Mouse (Mus musculus): ENCODE measurements around the gene Ccser1. TPM values are rescaled to one million over a fixed set of nuclear protein-coding genes. Genes with fewer than 3 reads are reported as not detected.

Ccser1 gene
- total RNA-seq, 2 experiments from 2014 or later: 0.78 to 0.84 TPM

DNA sequence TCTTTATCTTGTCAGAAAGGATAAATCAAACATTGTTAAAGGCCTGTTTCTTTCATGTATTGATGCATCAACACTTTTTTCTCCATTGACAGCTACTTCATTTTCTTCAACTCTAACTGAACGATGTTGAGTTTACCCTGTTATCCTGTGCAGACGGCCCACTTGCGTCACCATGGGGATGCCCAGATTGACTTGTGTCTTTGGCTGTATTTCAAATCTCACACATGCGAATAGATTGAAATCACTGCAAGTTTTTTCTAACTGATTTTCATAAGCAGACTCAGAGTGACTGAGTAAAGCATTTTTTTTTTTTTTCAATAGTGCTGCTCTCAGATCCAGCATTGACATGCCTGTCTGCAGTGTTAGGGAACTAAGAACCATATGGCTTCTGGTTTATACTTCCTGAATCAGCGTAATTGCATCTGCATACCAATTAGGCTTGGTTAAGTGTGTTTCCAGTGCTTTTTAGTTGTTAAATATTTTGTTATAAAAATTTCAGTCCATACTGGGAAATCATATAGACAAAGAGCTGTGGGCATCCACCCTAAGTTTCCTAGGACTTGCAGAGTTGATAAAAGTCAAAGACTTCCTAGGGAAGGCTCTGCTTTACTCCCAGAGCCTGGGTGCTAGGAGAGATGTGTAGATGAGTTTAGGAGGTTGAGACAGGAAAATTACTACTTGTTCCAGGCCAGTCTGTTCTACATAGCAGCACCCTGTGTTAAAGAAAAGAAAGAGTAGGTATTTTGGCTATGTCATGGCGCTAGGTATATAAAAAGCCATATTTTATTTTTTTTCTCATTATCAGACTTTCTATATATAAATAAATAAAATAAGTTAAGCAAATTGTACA lies 116.3 kb downstream of the Ccser1 start:
- DNase-seq (ENCODE audit: low spot score): no peak

DNA sequence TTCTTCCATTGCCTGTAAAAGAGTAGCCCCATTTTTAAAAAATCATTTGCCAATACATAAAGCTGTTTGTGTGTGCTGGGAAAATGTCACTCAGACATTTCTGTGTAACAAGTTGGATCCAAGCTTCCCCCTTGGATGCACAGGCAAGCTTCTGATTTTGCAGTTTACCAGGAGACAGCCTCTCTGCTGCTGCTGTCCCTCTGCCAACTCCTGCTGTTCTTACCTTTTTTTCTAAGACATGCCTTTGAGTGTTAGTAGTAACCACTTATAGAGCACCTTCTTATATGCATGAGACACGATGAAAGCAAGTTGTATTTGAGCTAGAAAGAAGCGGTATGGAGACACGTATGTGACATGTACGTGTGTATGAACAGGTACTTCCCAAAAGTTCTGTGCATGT lies 120.3 kb downstream of the Ccser1 start:
- no peak for DNase-seq (ENCODE audit: low spot score)

DNA sequence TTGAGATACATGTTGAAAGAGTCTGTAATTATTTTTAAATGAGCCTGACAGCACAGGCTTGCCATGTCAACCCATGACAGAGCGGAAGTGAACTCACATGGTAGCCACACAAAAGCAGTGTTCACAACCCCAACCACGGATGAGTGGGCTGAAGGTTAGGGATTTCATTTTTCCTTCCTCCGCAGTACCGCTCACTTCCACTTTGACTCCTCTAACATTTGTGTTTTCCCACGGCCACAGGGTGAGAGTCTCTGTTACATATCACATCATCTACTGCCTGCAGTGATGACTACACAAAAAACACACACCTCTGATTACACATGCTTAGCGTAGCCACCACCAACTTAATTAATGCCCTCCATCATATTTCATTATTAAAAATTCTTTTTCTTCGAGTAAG lies 120.9 kb downstream of the Ccser1 start:
- no peak for DNase-seq (ENCODE audit: low spot score)

DNA sequence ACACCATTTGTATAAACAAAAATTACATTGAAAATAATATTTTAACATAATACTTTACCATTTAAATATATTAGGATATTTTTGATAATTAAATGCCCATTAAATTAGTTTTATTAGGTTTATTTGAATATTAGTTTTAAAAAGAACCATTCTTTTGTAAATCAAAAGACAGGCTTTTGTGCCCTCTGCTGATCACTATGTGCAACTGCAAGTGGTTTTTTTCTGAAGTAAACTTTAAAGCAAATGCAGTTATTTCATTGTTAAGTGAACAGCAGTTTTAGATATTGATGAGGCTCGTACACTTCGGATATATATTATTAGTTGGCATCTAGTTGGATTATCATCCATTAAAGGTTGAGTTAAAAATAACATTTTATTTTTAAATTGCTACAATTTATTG lies 121.5 kb downstream of the Ccser1 start:
- no peak for DNase-seq (ENCODE audit: low spot score)

DNA sequence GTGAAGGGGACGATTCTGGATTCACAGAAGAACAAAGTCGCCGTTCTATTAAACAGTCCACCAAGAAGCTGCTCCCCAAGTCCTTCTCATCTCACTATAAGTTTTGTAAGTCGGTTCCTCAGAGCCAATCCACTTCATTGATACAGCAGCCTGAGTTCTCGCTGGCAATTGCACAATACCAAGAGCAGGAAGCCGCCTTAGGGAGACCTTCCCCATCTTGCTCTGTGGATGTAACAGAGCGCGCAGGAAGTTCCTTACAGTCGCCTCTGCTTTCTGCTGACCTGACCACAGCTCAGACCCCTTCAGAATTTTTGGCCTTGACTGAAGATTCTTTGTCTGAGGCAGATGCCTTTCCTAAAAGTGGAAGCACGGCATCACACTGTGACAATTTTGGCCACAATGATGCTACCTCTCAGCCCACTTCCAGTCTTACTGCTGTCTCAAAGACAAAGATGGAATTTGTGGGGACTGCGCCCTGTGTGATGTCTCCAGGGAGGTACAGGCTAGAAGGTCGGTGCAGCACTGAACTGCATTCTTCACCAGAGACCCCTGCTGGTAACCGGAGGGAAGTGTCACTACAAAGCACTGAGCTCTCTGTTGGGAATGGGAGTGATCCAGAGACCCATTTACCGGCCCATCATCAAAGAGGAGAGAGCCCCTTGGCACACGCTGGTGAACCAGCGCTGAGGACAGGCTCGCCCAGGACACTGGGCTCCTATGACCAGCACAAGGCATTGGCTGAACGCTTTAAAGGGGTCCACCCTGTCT lies 131.4 kb downstream of the Ccser1 start:
- DNase-seq (ENCODE audit: low spot score): no peak

DNA sequence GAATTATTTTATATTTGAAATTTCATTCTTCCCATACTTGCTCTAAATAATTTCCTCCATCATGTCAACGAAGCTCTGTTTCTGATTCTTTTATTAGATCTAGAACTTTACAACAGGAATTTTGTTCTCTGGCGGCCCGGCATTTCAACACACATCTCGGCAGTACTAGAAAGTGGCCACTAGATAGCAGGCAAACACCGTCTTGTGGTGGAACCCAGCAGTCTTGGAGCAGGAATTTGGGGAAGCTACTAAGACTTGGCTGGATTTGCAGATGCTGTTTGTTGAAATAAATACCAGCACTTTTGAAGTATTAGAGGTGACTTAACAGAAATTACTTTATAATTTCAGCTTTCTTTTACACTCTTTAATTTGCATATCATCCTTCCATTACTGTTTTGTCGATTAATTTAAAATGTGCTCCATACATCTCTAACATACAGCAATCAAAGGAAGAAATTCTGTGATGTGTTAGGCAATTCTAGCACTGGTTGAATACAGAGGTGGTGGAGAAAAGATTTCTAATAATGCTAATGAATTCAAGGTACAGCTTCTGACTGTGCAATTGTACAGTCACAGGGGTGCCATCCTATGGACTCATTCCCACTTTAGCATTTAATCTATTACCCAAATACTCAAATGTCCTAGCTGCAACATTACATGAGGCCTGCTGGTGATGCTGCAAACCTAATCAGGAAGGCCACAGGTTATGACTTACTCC lies 135.9 kb downstream of the Ccser1 start:
- DNase-seq (ENCODE audit: low spot score): peak; percentile 4

DNA sequence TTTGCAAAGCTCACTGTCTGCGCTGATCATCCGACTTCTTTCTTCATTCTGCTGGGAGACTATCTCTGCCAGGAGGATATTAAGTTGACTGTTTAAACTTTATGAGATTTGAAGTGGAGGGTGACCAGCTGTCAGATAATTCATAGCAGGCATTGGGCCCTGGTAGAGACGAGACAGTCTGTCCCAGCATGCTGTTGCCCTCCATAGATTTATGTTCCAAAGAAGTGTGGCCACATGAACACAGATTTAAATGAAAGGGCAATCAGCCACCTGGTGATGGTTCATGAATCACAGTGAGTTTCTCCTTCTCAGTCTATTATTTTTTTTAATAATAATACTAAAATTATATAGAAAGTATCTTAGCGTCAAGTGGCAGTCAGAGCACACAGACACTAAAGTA lies 140.7 kb downstream of the Ccser1 start:
- no peak for DNase-seq (ENCODE audit: low spot score)

DNA sequence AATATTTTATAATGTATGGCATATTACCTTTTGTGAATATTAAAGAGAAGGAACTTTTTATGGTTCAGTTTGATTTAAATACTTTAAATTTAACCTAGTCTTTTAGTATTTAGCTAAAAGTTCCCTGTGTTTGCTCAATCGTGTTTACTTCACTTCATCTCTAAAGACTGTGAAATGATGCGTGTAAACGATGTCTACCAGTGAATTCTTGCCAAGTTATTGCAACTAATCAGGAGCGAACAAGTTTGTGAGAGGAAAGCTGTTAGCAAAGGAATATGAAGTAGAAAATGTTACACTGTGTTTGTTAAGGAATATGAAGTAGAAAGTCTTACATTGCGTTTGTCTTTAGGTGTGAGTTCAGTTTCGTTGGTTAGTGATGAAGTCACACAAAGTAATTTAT lies 142.2 kb downstream of the Ccser1 start:
- DNase-seq (ENCODE audit: low spot score): no peak

DNA sequence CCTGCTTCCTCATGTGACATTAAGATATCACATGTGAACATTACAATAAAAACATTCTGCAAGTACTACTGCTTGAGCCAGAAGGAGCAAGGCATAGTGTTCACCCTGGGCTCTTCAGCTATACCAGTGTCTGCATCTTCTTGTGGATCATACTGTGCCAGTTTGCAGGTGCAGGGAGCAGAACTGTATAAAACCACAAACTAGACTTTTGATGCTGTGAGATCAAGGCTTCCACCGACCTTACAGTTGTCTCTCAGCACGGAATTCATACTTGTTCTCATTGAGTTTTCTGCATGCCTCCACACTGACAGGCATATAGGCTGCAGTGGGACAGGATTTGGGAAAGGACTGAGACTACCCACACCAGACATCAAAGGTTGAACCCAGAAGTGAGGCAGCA lies 146.0 kb downstream of the Ccser1 start:
- no peak for DNase-seq (ENCODE audit: low spot score)

DNA sequence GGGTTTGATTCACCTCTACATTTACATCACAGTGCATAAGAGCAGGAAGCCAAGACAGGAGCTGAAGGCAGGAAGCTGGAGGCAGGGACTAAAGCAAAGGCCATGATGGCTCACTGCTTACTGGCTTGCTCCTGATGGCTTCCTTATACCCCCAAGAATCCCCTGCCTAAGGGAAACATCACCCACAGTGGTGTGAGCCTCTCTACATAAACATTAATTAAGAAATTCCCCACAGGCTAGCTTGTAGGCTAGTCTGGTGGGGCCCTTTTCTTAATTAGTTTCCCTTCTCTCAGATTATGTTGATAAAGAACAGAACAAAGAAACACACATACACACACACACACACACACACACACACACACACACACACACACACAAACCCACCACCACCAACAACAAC lies 148.9 kb downstream of the Ccser1 start:
- no peak for DNase-seq (ENCODE audit: low spot score)

DNA sequence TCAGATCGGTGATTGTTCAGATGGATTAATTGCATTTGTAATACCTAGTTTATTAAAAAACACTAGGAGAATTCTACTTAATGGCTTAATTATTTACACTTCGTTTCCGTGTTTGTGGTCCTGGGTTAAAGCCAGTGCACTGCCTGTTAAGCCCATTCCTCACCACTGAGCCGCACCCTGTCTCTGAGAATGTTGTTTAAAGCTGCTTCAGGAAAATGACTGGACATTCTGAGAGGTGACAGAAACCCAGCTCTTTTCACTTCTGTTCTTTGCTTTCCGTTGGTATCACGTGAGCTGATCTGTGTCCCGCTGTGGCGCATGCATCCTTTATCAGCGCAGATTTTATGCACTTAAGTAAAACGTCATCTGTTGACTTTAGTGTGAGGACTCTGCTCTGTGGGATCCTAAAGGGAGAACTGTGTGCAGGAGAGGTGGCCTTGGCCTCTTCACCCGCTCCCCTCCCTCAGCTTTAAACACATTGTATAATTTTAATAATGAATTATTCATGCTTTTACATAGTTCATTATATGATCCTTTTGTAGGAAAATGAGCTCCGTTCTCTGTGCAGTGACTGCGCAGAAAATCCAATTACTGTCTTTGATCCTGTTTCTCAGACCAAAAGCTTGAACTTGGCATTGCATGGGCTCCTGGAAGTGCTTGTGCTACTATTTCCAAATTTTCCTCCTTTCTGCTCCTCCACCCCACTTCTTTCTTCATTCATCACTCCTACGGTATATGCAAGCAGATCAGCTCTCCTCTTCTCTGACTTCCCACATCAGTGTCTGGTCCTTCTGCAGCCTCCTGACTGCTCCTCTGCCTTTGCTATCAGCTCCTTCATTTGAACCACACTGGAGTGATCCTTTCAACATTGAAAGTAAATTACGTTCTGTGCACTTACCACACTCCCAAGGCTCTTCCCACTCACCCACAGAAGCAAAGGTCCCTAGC lies 149.7 kb downstream of the Ccser1 start:
- DNase-seq (ENCODE audit: low spot score): no peak

DNA sequence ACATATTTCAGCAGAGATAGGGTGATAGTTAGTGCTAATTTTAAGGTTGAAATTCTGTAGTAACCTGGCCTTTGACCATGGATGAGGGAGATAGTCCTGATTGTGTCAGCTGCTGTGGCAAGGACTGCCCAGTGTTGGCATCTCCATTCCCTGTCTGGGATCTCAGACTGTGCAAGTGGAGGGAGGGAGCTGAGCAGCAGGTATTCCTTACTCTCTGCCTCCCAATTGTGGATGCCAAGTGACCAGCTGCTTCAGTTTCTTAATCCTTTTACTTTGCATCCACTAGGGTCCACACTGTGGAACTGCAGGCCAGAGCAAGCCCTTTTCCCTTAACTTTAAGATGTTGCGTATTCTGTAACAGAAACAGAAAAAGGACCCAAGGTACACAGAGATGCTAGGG lies 154.3 kb downstream of the Ccser1 start:
- no peak for DNase-seq (ENCODE audit: low spot score)

DNA sequence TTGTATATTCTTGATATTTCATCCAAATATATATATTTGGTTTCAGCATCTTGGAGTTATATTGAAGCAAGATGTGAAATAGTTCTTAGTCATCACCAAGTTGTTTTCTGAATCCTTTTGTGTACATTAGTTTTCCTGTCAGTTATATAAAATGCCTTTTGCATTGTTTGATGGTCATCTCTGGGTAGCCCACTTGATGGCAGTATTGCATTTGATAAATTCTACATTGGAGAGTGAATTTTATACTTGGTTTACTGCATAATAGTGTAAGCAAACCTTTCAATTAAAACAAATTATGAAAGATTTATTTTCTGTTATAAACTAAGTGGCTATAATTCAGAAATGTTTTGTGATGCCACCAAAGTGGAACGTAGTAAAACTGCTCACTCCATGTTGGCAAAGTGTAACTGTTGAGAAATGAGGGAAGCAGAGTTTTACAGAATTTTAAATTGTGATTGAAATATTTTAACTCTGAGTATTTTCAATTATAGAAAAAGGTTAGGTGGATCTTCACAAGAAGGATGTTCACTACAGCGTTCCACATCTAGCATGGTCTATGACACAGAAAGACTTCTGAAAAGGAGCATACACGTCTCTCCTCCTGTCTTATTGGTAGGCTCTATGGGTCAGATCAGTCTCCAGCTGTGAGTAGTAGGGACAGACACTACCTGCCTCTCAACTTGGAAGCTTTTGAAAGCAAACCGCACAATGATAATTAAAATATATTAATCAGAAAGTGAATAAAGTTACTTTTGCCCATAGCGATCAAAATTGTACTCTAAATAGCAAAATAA lies 167.1 kb downstream of the Ccser1 start:
- DNase-seq (ENCODE audit: low spot score): no peak

DNA sequence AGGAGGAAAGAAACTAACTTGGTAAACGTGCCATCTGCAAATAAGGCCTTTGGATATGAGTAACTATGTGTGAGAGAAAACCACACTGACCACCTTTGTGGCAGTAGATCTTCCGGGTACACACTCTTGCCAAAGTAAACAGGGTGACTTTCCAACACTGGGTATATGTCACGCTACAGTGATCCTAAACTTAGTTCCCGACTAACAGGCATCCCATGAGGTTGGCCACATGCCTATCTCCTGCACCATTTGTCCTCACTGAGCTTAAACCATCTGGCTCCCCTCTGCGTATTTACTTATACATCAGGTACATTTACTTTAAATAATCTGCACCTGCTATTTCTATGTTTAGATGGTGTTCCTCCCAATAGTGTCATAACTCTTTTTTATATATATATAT lies 183.6 kb downstream of the Ccser1 start:
- no peak for DNase-seq (ENCODE audit: low spot score)

DNA sequence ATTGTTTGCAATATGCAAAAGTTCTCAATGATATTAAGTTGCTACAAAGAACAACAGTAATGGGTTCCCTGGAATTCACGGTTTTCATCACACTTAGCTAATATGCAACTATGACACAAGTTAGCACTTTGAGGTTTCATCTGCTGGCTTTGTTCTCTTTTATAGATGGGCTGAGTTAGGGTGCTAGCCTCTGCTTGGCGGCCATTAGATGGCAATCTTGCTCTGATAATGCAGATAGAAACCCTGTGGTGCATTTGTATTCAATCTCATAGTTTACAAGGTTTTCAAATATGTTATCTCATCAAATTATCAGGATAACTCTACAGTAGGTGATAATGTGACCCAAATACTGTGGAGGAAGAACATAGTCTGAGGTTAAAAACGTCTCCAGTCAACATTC lies 202.4 kb downstream of the Ccser1 start:
- DNase-seq (ENCODE audit: low spot score): no peak

DNA sequence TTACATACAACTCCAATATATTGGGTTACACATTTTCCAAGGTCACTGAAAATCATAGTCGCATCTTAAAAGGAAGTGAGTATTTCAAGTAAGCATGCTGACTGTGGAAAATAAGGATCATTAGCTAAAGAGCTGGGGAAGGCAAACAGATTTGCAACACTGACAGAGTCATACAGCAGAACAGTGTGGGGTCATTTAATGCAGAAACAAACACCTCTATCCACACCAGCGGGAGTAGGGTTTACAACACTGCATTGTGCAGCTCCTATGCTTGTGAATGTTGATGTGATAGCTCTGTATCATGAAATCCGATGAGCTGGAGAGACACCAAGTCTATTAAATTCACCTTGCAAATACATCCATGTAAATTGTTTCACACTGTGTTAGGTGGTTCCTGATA lies 202.9 kb downstream of the Ccser1 start:
- DNase-seq (ENCODE audit: low spot score): no peak

DNA sequence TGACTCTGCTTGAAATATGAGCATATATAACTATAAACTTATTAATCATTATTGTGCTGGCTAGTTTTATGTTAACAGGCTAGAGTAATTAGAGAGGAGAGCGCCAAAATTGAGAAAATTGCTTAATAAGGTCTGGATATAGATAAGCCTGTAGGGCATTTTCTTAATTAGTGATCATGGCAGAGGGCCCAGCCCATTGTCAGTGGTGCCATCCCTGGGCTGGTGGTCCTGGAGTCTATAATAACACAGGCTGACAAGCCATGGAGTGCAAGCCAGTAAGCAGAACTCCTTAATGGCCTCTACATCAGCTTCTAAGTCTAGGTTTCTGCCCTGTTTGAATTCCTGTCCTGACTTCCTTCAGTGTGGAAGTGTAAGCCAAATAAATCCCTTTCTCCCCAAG lies 206.9 kb downstream of the Ccser1 start:
- DNase-seq (ENCODE audit: low spot score): no peak

DNA sequence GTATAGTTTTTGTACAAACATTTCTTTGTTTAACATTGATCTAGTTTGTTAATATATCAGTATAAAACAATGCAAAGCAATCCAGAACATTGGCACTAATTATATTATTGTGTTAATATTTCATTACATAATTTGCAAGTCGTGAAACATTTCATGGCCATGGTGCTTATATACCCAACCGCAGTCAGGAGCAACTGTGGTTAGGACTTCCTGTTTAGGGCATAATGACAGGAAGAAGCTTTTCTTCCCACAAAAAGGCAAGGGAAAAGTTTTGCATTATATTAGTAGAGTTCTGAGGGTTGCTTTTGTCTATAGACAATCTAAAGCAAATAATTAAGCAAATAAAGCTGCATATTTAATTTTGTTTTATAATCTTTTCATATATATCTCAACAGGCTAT lies 247.4 kb downstream of the Ccser1 start:
- DNase-seq (ENCODE audit: low spot score): no peak

DNA sequence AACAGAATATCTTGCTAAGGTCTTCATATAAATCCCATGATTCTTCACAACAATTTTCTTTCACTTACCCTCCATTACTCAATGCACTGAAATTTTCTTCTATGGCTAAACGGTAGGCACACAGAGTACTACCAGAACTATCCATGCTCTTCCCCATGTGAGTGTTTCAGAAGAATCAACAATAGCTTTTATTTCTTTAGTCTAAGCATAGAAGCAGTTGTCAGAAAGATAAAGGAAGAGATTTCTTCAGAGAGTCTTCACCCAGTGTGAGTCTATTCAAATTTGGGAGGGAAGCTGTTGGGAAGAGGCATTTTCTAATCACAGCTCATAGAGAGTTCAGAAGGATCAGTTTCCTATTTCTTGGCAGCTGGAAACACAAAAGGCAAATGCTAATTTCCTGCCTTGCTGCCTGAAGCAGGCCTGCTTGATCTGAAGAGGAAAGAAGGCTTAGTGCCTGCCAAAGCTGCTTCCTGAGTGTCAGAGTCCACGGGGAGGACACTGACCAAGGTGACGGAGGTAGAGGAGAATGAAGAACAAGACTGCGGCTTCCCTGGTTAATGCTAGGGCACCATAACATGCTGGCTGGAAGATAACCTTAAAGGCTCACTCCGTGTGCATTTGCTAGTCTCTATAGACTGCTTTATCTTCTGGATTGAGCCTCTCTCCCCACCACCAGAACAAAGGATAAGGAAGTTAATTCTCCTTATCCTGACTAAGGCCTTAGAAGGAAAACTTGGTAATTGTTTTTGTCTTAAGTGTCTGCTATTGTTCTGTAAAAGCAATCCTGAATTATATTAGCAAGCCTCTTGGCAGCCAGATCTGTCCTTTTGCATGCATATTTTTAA lies 251.0 kb downstream of the Ccser1 start:
- no peak for DNase-seq (ENCODE audit: low spot score)

DNA sequence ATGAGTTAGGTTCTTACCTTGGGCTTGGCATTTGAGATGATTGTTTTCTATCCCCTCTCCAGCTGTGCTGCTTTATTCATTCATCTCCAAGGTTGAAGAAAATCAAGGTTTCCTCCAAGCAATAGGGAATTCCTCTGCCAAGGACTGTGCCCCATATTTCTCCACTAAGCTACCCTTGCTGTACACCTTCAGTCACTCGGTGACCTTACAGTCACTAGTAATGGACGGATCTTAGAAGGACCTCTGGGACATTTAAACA lies 251.5 kb downstream of the Ccser1 start:
- DNase-seq (ENCODE audit: low spot score): no peak

Measured in gastrocnemius, adult 18-20 months (tissue).